Mouse (Mus musculus): ENCODE measurements around the gene Sept3.

- TF ChIP-seq CTCF (IDR thresholded peaks at IDR 0.05; ENCODE audit: control insufficient read depth, insufficient read depth, low read length): no peak
- no peak for TF ChIP-seq POLR2A (IDR thresholded peaks at IDR 0.05; ENCODE audit: borderline replicate concordance, control insufficient read depth, low read depth, low read length)
These were observed 42.9 kb upstream of the Sept3 start for GRCm38 (mm10) chr15:82231591-82232378.
